In the genomic region with DNA sequence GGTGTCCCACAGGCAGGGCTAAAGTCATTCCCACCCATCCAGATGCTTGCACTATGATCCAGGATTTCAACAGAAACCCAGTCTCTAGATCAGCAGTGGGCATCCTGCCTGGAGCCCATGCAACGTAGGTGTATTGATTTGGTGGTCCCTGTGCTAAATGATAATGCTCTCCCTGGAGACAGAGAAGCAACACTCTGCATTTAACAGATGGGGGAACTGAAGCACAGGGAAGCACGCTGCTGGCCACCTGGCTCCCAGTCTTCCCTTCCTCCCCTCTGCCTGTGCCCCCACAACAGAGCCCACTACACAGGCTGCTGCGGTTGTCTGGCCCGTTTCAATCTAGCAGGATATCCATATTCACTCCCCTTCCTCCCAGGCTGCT, we compare ENCODE assay signal across 17 mouse cellular contexts. TPM values are rescaled to one million over a fixed set of nuclear protein-coding genes. Genes with fewer than 3 reads are reported as not detected.
DNase-seq lines count a peak whose midpoint lies in the region; ATAC-seq and TF ChIP-seq lines count a peak whose summit lies in the region.
"Had no signal": no experiment of that assay in that cellular context is flagged by ENCODE, and none has a peak within 500 bp of the region (broad histone marks: within the 10 kb centered on the region; RNA-seq: fewer than 3 reads in every experiment).

No protein-coding gene starts in this region.

- peak; percentile 62 to 73 for DNase-seq in layer of hippocampus, adult 18-20 months (ENCODE audit: low spot score in 2 of 2)
- no peak for DNase-seq in layer of hippocampus, adult 9-10 months (ENCODE audit: low spot score)
- peak; percentile 23 for DNase-seq in thymus, postnatal 0 days (ENCODE audit: low spot score)
- no peak for DNase-seq in thymus, adult 2 months
- DNase-seq in adrenal gland, postnatal 14 days = no peak
- DNase-seq: adrenal gland, adult 2 months; cerebellum, adult 11 months; cerebellum, postnatal 25 days; gastrocnemius, adult 2 months; kidney, adult 2 months; midbrain, embryonic 14.5 days; thymus, postnatal 36 days had no signal

- H3K9ac ChIP-seq in heart, embryonic 13.5 days = peak overlapping the region; percentile 15; the same call in 1 of the 2 replicates
- H3K9ac ChIP-seq in heart, embryonic 11.5 days (ENCODE audit: low read depth, low read length) = no peak overlapping the region
- H3K9ac ChIP-seq: heart, embryonic 15.5 days had no signal

- no peak for ATAC-seq in heart, embryonic 13.5 days (ENCODE audit: extremely low read depth, insufficient number of reproducible peaks, low FRiP score, low TSS enrichment)
- no peak for ATAC-seq in heart, embryonic 11.5 days (replicated peaks; ENCODE audit: insufficient number of reproducible peaks, low FRiP score, low TSS enrichment)

- H3K9me3 ChIP-seq in heart, embryonic 13.5 days = no peaks in the 10 kb centered on the region
- no peaks in the 10 kb centered on the region for H3K9me3 ChIP-seq in heart, embryonic 11.5 days (replicated peaks; ENCODE audit: control insufficient read depth, low read length)
- H3K9me3 ChIP-seq: heart, embryonic 15.5 days; limb, embryonic 15.5 days had no signal

- H3K27ac ChIP-seq in heart, embryonic 13.5 days (replicated peaks) = no peak overlapping the region
- H3K27ac ChIP-seq in heart, embryonic 11.5 days (ENCODE audit: low read depth, low read length) = no peak overlapping the region
- H3K27ac ChIP-seq in thymus, adult 2 months (ENCODE audit: control insufficient read depth, insufficient read depth, low read length) = no peak overlapping the region
- H3K27ac ChIP-seq: heart, embryonic 15.5 days; limb, embryonic 15.5 days; stomach, postnatal 0 days had no signal

- no peak for TF ChIP-seq CTCF in thymus, adult 2 months (IDR thresholded peaks at IDR 0.05; ENCODE audit: borderline replicate concordance, control insufficient read depth, extremely low read depth, insufficient read depth, low read length, poor library complexity)

- peaks cover 54% of the 10 kb centered on the region for H3K4me1 ChIP-seq in heart, embryonic 13.5 days
- H3K4me1 ChIP-seq in heart, embryonic 11.5 days (ENCODE audit: control insufficient read depth, insufficient read depth, low read length) = peaks cover 42% of the 10 kb centered on the region
- H3K4me1 ChIP-seq in thymus, adult 2 months (replicated peaks; ENCODE audit: control insufficient read depth, insufficient read depth, low read length) = peaks cover 26% of the 10 kb centered on the region

- TF ChIP-seq POLR2A in thymus, adult 2 months (IDR thresholded peaks at IDR 0.05; ENCODE audit: control insufficient read depth, extremely low read depth, insufficient read depth, low read length, poor library complexity) = no peak

- no peak overlapping the region for H3K4me2 ChIP-seq in heart, embryonic 13.5 days
- no peak overlapping the region for H3K4me2 ChIP-seq in heart, embryonic 11.5 days

- H3K4me3 ChIP-seq in heart, embryonic 13.5 days = no peak overlapping the region
- H3K4me3 ChIP-seq in heart, embryonic 11.5 days (ENCODE audit: low read depth, low read length) = no peak overlapping the region
- no peak overlapping the region for H3K4me3 ChIP-seq in thymus, adult 2 months (ENCODE audit: control insufficient read depth, insufficient read depth, low read length)
- H3K4me3 ChIP-seq: heart, embryonic 15.5 days had no signal

- peaks cover 17% of the 10 kb centered on the region for H3K36me3 ChIP-seq in heart, embryonic 13.5 days
- H3K36me3 ChIP-seq in heart, embryonic 11.5 days (ENCODE audit: control insufficient read depth, insufficient read depth, low read length) = no peaks in the 10 kb centered on the region; the same call in 1 of the 2 replicates
- H3K36me3 ChIP-seq in thymus, adult 2 months (ENCODE audit: control insufficient read depth, insufficient read depth, low read length) = peaks cover 5% of the 10 kb centered on the region

- 73% methylated on average over 4 of the region's 4 CpGs for WGBS in heart, embryonic 13.5 days
- WGBS in heart, embryonic 11.5 days (ENCODE audit: insufficient replicate concordance) = 65% methylated on average over 4 of the region's 4 CpGs
- 47% methylated on average over 4 of the region's 4 CpGs for WGBS in thymus, adult 2 months

- peaks cover 13% of the 10 kb centered on the region; the same call in 1 of the 2 replicates for H3K27me3 ChIP-seq in heart, embryonic 13.5 days (replicated peaks)
- 0 out of 2 replicates have a peak, but pooled peaks cover 4% of the 10 kb centered on the region for H3K27me3 ChIP-seq in heart, embryonic 11.5 days (ENCODE audit: control insufficient read depth, insufficient read depth, low read length)
- H3K27me3 ChIP-seq in thymus, adult 2 months (ENCODE audit: control insufficient read depth, insufficient read depth, low read length) = peaks cover 12% of the 10 kb centered on the region; the same call in 1 of the 2 replicates
- H3K27me3 ChIP-seq: heart, embryonic 15.5 days had no signal

RNA-seq across cellular contexts. Expression of a gene that starts 1.3 kb away (rescaled TPM):
- polyA plus RNA-seq in heart, embryonic 13.5 days (2015; fragmentation: Nextera tagmentation; extraction: Ambion mirVana) = 8.0 and 8.3 TPM in 2 replicates
- 12.0 and 13.9 TPM in 2 replicates for polyA plus RNA-seq in heart, embryonic 11.5 days (2014; fragmentation: Nextera tagmentation; extraction: Ambion mirVana)
- 10 to 100 TPM; 58.8 to 74.2 TPM for total RNA-seq in layer of hippocampus, adult 18-20 months (2021)
- polyA plus RNA-seq in thymus, postnatal 0 days (2015; fragmentation: Nextera tagmentation; extraction: Ambion mirVana) = 1.6 and 2.1 TPM in 2 replicates
- 2.7 and 4.8 TPM in 2 replicates for polyA plus RNA-seq in thymus, adult 2 months (2012; rRNA removed)
- 29.0 and 38.0 TPM in 2 replicates for total RNA-seq in adrenal gland, postnatal 14 days (2021)

RNA-seq across cellular contexts. Expression of a gene that starts 18.1 kb away (rescaled TPM):
- 42.6 and 48.2 TPM in 2 replicates for polyA plus RNA-seq in heart, embryonic 13.5 days (2015; fragmentation: Nextera tagmentation; extraction: Ambion mirVana)
- polyA plus RNA-seq in heart, embryonic 11.5 days (2014; fragmentation: Nextera tagmentation; extraction: Ambion mirVana) = 49.1 and 51.2 TPM in 2 replicates
- total RNA-seq in layer of hippocampus, adult 18-20 months (2021) = 10 to 100 TPM; 42.6 to 43.5 TPM
- polyA plus RNA-seq in thymus, postnatal 0 days (2015; fragmentation: Nextera tagmentation; extraction: Ambion mirVana) = 38.1 and 38.6 TPM in 2 replicates
- 21.0 and 23.6 TPM in 2 replicates for polyA plus RNA-seq in thymus, adult 2 months (2012; rRNA removed)
- 27.0 and 27.8 TPM in 2 replicates for total RNA-seq in adrenal gland, postnatal 14 days (2021)

Comparison
In these comparisons a context has a peak if more than half of its experiments do, and no peak if none do; other contexts are left out.
1. DNase-seq: peak in layer of hippocampus, adult 18-20 months (2 of 2) and thymus, postnatal 0 days (single experiment); none in layer of hippocampus, adult 9-10 months (single experiment), thymus, adult 2 months (single experiment) and adrenal gland, postnatal 14 days (single experiment).